Mouse (Mus musculus) embryonic fibroblast, embryonic 13.5 days (primary cell): ENCODE measurements around the gene Tnfaip2.

Experiments
- CTCF ChIP-seq: IDR thresholded peaks from 2 replicates; pipeline ENCODE4 v1.5.1; 2011; ENCODE audit warnings: mild to moderate bottlenecking, control low read depth, low read length, moderate library complexity, borderline replicate concordance; ENCODE audit not compliant: insufficient read depth
- POLR2A ChIP-seq: IDR thresholded peaks from 2 replicates; pipeline ENCODE4 v1.6.1; 2011; ENCODE audit warnings: low read depth, mild to moderate bottlenecking, control low read depth, low read length, moderate library complexity

DNA sequence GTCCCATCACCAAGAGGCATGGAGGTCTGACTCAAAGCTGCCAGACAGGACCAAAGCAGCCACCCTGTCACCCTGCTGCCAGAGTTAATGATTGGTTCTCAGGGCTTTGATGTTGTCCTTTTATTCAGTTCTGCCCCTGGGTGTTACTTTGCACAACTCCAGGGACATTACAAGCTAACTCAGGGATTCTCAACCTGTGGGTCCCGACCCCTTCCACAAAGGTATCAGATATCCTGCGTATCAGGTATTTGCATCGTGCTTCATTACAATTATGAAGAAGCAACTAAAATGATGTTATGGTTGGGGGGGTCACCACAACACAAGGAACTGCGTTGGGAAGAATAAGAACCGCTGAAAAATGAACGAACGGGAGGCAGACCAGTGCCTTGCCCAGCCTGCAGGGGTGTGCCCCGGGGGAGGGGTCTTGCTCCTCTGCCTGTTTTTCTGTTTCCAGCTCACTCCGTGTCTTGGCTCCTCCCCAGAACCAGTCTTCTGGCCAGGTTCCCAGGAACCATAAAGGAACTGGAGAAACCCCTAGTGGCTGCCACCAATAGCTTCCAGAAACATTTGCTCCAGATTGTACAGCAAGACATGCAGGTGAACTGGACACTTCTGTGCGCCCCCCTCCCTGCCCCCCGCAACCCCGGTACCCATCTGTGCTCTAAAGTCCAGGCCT, 14.7 kb upstream of the Tnfaip2 start:
- no peak for TF ChIP-seq POLR2A
- TF ChIP-seq CTCF: no peak
